Mouse (Mus musculus) neural tube, embryonic 14.5 days (tissue): ENCODE measurements around the gene Fn3k. TPM values are rescaled to one million over a fixed set of nuclear protein-coding genes. Genes with fewer than 3 reads are reported as not detected.

Experiments
- ATAC-seq: fragments of 200-750 bp; cut with Nextera tagmentation; 2 replicates; pipeline ENCODE4 v1.8.0; 2017; ENCODE audit warnings: low read depth, mild to moderate bottlenecking, moderate TSS enrichment, moderate library complexity
- H3K27ac ChIP-seq: fragments of 300-500 bp; sonication (generic); 2 replicates; pipeline ENCODE4 v1.5.1; 2014; ENCODE audit warnings: low read depth, mild to moderate bottlenecking, control low read depth, low read length, moderate library complexity, mixed read lengths
- H3K27me3 ChIP-seq: fragments of 300-500 bp; sonication (generic); 2 replicates; pipeline ENCODE4 v1.6.1; 2014; ENCODE audit warnings: low read length; ENCODE audit not compliant: control insufficient read depth, insufficient read depth
- H3K36me3 ChIP-seq: fragments of 300-500 bp; sonication (generic); 2 replicates; pipeline ENCODE4 v1.6.1; 2014; ENCODE audit warnings: low read length, mixed read lengths; ENCODE audit not compliant: control insufficient read depth, insufficient read depth
- H3K4me1 ChIP-seq: fragments of 300-500 bp; sonication (generic); 2 replicates; pipeline ENCODE4 v1.6.1; 2014; ENCODE audit warnings: low read length; ENCODE audit not compliant: control insufficient read depth, insufficient read depth
- H3K4me2 ChIP-seq: fragments of 300-500 bp; sonication (generic); 2 replicates; pipeline ENCODE4 v1.6.1; 2014; ENCODE audit warnings: mild to moderate bottlenecking, low read depth, low read length, control low read depth
- H3K4me3 ChIP-seq: fragments of 300-500 bp; sonication (generic); 2 replicates; pipeline ENCODE4 v1.5.1; 2014; ENCODE audit warnings: low read depth, low read length, control low read depth, mixed read lengths
- H3K9ac ChIP-seq: fragments of 300-500 bp; sonication (generic); replicated peaks from 2 replicates; pipeline ENCODE4 v1.6.1; 2014; ENCODE audit warnings: low read depth, mild to moderate bottlenecking, control low read depth, low read length, mixed read lengths
- H3K9me3 ChIP-seq: fragments of 300-500 bp; sonication (generic); 2 replicates; pipeline ENCODE4 v1.6.1; 2016; ENCODE audit warnings: low read length; ENCODE audit not compliant: control insufficient read depth
- WGBS: fragments of 180-500 bp; shearing (Covaris S2); extraction: QIAGEN DNeasy Blood & Tissue Kit; methylation state at CpG from one replicate; pipeline ENCODE4 v1.1.7; 2014; 5-methylcytosine and 5-hydroxymethylcytosine counted together
- microRNA-seq: library from miRNA; unstranded; fragments of <30 nt; microRNA quantifications from one replicate; pipeline ENCODE4, GENCODE M21; 2016
- polyA plus RNA-seq: library from polyadenylated mRNA; unstranded; fragments of >200 nt; fragmentation: Nextera tagmentation; extraction: Ambion mirVana; gene quantifications from 2 replicates; pipeline ENCODE4 v1.2.1, GENCODE M21; 2014

Gene Fn3k
- polyA plus RNA-seq, 1 experiment from 2014 or later = 8.1 TPM

DNA sequence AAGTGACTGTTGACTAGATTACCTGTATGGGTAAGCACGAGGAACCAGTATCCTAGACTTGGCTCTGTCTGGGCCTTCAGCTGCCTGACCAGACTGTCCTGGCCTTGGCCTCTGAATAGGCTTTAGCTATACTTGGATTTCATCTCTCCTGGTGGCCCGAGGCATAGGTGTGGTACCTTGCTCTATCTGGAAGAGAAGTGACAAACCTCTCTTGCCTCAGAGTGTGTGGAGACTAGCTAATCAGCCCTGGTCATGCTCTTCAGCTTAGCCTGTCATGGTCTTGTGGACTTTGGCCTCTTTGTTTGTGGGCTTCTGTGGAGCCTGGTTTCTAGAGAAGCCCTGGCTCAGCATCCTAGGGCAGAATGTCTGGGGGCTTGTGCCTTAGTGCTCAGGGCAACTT is 46.4 kb downstream of the Fn3k start:
- no peaks in the 10 kb centered on the region for H3K9me3 ChIP-seq
- no peaks in the 10 kb centered on the region for H3K27me3 ChIP-seq
- no peak overlapping the region for H3K9ac ChIP-seq
- H3K4me2 ChIP-seq = no peak overlapping the region
- H3K36me3 ChIP-seq = 0 out of 2 replicates have a peak, but pooled peaks cover 4% of the 10 kb centered on the region
- no peak for ATAC-seq
- no peaks in the 10 kb centered on the region for H3K4me1 ChIP-seq
- H3K4me3 ChIP-seq = no peak overlapping the region
- WGBS = 90% methylated on average over 2 of the region's 2 CpGs
- no peak overlapping the region for H3K27ac ChIP-seq

DNA sequence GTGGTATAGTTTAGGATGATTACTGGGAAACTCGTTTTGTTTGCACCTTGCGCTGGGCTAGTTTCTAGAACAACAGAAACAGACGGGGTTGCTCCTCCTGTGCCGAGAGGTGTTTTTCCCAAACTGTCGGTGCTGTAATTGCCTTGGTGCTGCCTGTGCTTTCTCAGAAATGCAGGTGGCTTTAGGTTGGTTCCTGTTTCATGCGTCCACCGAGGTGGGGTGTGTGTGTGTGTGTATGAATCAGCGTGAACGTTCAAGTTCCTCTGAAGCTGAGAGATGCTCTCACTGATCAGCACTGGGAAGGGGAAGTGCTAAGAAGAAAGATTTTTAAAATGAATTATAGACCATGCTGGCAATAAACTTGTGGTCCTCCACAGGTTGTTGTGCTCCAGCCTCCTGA is 51.2 kb downstream of the Fn3k start:
- Histone ChIP-seq H3K4me1 (no peaks in the 10 kb centered on the region), H3K9me3 (no peaks in the 10 kb centered on the region), H3K36me3 (0 out of 2 replicates have a peak, but pooled peaks cover 2% of the 10 kb centered on the region), H3K27ac (no peak overlapping the region), H3K4me3 (no peak overlapping the region), H3K27me3 (no peaks in the 10 kb centered on the region), H3K4me2 (no peak overlapping the region), H3K9ac (no peak overlapping the region)
- 90% methylated on average over 9 of the region's 9 CpGs for WGBS
- no peak for ATAC-seq

- Histone ChIP-seq H3K36me3 (peaks cover 9% of the 10 kb centered on the region; the same call in 1 of the 2 replicates), H3K27ac (no peak overlapping the region), H3K4me2 (no peak overlapping the region), H3K9ac (no peak overlapping the region), H3K4me1 (no peaks in the 10 kb centered on the region), H3K9me3 (no peaks in the 10 kb centered on the region), H3K4me3 (no peak overlapping the region), H3K27me3 (no peaks in the 10 kb centered on the region)
- ATAC-seq = no peak
Measured at GRCm38 (mm10) chr11:121490651-121491050, 55.9 kb downstream of the Fn3k start.

Small RNA genes lying within 50 kb of the gene (microRNA-seq; reads per million reads assigned to microRNA genes)
- not detected for gene Mir7236

Other genes with a start within 250 kb of the Fn3k start
- gene Hexdc, start 230.5 kb upstream of the Fn3k start, polyA plus RNA-seq = 28.2 and 37.0 TPM in 2 replicates
- 27.2 and 32.0 TPM in 2 replicates for gene Ogfod3, start 230.2 kb upstream of the Fn3k start, polyA plus RNA-seq
- 36.3 and 39.5 TPM in 2 replicates for gene Cybc1, start 205.6 kb upstream of the Fn3k start, polyA plus RNA-seq
- gene Narf, start 197.7 kb upstream of the Fn3k start, polyA plus RNA-seq = 93.2 and 96.5 TPM in 2 replicates
- 15.1 and 16.5 TPM in 2 replicates for gene Foxk2, start 174.9 kb upstream of the Fn3k start, polyA plus RNA-seq
- 93.7 and 100 TPM in 2 replicates for gene Wdr45b, start 80.5 kb upstream of the Fn3k start, polyA plus RNA-seq
- gene Rab40b, start 46.7 kb upstream of the Fn3k start, polyA plus RNA-seq = 13.4 and 16.7 TPM in 2 replicates
- gene Fn3krp, start 13.5 kb upstream of the Fn3k start, polyA plus RNA-seq = 8.6 and 9.2 TPM in 2 replicates
- 39.2 and 58.4 TPM in 2 replicates for gene Tbcd, start 17.0 kb downstream of the Fn3k start, polyA plus RNA-seq
- 0.32 and 0.49 TPM in 2 replicates for gene Zfp750, start 84.4 kb downstream of the Fn3k start, polyA plus RNA-seq
- 6.0 and 6.1 TPM in 2 replicates for gene B3gntl1, start 238.2 kb downstream of the Fn3k start, polyA plus RNA-seq